Mouse (Mus musculus): ENCODE data around the gene Zfp69. TPM values are rescaled to one million over a fixed set of nuclear protein-coding genes. Genes with fewer than 3 reads are reported as not detected.

The Zfp69 gene
- total and polyA plus RNA-seq, 2 experiments from 2014 or later: 2.0 to 3.8 TPM

DNA sequence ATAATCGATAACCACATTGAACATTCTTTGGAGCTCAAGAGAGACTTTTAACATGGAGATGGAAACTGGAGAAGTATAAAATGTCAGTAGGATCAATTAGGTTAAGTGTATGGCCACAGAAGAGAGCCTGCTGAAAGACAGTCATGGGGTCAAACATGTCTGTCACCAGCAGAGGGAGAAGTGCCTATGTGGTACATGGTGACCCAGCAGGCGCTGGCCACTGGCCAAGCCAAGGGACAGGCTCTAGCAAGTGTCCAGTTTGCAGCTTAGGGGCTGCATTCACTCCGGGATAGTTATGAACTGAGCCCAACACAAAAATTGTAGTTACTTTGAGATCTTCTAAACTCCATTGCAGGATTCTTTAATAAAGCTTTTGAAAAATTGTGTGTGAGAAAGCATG lies 22.8 kb downstream of the Zfp69 start:
- TF ChIP-seq CTCF (IDR thresholded peaks at IDR 0.05; ENCODE audit: low read depth) (peak; percentile 27; the same call in 1 of the 2 replicates), EP300 (IDR thresholded peaks at IDR 0.05; ENCODE audit: low read depth) (no peak)
- Histone ChIP-seq H3K4me3 (ENCODE audit: low read depth, low read length) (no peak overlapping the region), H3K4me2 (ENCODE audit: low read depth, low read length) (no peak overlapping the region), H3K36me3 (replicated peaks; ENCODE audit: control insufficient read depth, insufficient read depth, low read length) (peaks cover 22% of the 10 kb centered on the region), H3K27me3 (ENCODE audit: control insufficient read depth, insufficient read depth, low read length) (no peaks in the 10 kb centered on the region), H3K4me1 (ENCODE audit: control insufficient read depth, insufficient read depth) (no peaks in the 10 kb centered on the region), H3K27ac (ENCODE audit: low read depth) (no peak overlapping the region), H3K9me3 (replicated peaks; ENCODE audit: control insufficient read depth, low read length) (peaks cover 4% of the 10 kb centered on the region), H3K9ac (replicated peaks; ENCODE audit: low read depth, low read length) (no peak overlapping the region)
- DNase-seq (ENCODE audit: low spot score) (peak; percentile 30), ATAC-seq (ENCODE audit: insufficient read depth, low read depth) (no peak)
- 75% methylated on average over 3 of the region's 3 CpGs for WGBS

DNA sequence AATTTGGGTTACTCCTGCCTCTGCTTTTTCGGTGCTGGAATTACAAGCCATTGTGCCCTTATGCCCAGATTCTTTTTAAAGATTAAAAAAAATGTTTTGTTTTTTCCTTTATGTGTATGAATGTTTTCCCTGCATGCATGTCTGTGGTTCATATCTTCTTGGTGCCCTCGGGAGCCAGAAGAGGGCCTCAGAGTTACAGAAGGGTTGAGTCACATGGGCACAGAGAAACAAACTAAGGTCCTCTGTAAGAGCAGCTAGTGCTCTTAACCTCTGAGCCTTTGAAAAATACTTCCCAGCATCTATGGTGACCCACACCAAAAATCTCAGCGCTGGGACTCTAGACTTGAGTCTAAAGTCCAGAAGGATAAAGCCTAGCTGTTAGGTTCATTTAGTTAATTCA lies 26.1 kb downstream of the Zfp69 start:
- DNase-seq (ENCODE audit: low spot score): peak; percentile 80
- peak; percentile 73 for ATAC-seq (ENCODE audit: insufficient read depth, low read depth)
- Histone ChIP-seq H3K36me3 (replicated peaks; ENCODE audit: control insufficient read depth, insufficient read depth, low read length) (peaks cover 17% of the 10 kb centered on the region), H3K9me3 (replicated peaks; ENCODE audit: control insufficient read depth, low read length) (no peaks in the 10 kb centered on the region), H3K27ac (ENCODE audit: low read depth) (peak overlapping the region; percentile 96), H3K4me1 (ENCODE audit: control insufficient read depth, insufficient read depth) (no peaks in the 10 kb centered on the region), H3K9ac (replicated peaks; ENCODE audit: low read depth, low read length) (peak overlapping the region; percentile 73), H3K4me2 (ENCODE audit: low read depth, low read length) (peak overlapping the region; percentile 80), H3K27me3 (ENCODE audit: control insufficient read depth, insufficient read depth, low read length) (no peaks in the 10 kb centered on the region), H3K4me3 (ENCODE audit: low read depth, low read length) (peak overlapping the region; percentile 83)
- 20% methylated on average over 3 of the region's 3 CpGs for WGBS
- peak; percentile 33; the same call in 1 of the 2 replicates for TF ChIP-seq CTCF (IDR thresholded peaks at IDR 0.05; ENCODE audit: low read depth)
- TF ChIP-seq EP300 (IDR thresholded peaks at IDR 0.05; ENCODE audit: low read depth): no peak

DNA sequence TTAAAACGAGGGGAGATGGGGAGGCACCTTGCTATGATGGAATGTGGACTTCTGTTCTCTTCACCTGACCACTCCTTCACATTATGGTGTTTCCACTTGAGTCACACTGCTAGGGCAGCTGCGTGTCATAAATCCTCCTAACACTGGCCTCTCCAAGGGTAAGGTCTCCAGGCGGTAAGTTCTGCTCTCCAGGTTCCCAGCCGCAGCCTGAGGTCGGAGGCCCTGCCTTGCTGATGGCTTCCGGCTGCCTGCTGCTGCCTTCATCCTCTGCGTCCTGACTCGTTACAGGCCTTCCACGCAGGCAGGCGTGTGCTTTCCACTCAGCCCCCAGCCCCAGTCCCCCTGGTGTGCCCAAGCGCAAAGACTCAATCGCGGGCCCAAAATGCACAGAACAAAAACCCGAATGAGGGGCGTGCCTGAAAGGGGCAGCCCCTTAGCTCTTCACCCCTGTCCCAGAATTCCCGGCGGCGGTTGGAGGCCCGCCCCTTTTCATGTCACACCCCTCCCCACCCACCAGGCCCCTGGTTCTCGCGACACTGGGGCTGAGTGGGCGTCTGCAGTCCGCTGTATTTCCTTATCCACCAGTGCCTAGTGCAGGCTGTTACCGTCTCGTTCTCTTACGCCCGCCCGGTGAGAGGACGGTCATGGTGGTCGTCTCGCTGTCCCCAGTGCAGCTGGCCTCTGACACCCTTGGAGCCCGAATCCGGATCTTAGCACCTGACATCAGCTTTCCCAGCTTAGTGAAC lies 26.8 kb downstream of the Zfp69 start, which contains the start of gene Exo5:
Exo5 (minus strand) TSS at position 464 of the 746 bp plus-strand sequence.
- no peaks in the 10 kb centered on the region for H3K9me3 ChIP-seq (replicated peaks; ENCODE audit: control insufficient read depth, low read length)
- ATAC-seq (ENCODE audit: insufficient read depth, low read depth): peak; percentile 99
- 0% methylated on average over 33 of the region's 33 CpGs for WGBS
- peak within 1 kb of the TSS; percentile 73 for H3K9ac ChIP-seq (replicated peaks; ENCODE audit: low read depth, low read length)
- peak within 1 kb of the TSS; percentile 83 for H3K4me3 ChIP-seq (ENCODE audit: low read depth, low read length)
- peaks cover 18% of the 10 kb centered on the region for H3K36me3 ChIP-seq (replicated peaks; ENCODE audit: control insufficient read depth, insufficient read depth, low read length)
- H3K27ac ChIP-seq (ENCODE audit: low read depth): peak within 1 kb of the TSS; percentile 96
- H3K4me2 ChIP-seq (ENCODE audit: low read depth, low read length): peak within 1 kb of the TSS; percentile 80
- DNase-seq (ENCODE audit: low spot score): peak; percentile 93
- H3K4me1 ChIP-seq (ENCODE audit: control insufficient read depth, insufficient read depth): no peaks in the 10 kb centered on the region
- peak; percentile 79; the same call in 1 of the 2 replicates for TF ChIP-seq EP300 (IDR thresholded peaks at IDR 0.05; ENCODE audit: low read depth)
- no peak for TF ChIP-seq CTCF (IDR thresholded peaks at IDR 0.05; ENCODE audit: low read depth)
- H3K27me3 ChIP-seq (ENCODE audit: control insufficient read depth, insufficient read depth, low read length): no peaks in the 10 kb centered on the region

DNA sequence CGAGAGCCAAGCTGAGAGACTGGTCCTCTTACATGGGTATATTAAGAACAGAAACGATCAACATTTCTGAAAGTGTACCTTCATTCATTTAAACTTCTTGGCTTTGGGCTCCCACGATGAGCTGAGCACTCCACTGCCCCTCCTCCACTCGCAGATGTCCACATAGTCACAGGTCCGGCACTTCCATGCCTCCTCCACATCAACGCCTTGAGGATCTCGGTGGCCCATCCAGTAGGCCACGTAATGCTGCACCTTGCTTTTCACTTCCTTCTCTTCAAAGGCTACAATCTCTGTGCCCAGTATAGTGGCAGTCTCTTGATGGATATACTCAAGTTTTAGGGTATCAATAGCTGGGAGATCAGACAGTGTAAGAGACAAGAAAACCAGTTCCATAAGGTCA lies 30.0 kb downstream of the Zfp69 start:
- WGBS: 90% methylated on average over 8 of the region's 8 CpGs
- Histone ChIP-seq H3K36me3 (replicated peaks; ENCODE audit: control insufficient read depth, insufficient read depth, low read length) (peaks cover 18% of the 10 kb centered on the region), H3K9ac (replicated peaks; ENCODE audit: low read depth, low read length) (no peak overlapping the region), H3K4me2 (ENCODE audit: low read depth, low read length) (no peak overlapping the region), H3K9me3 (replicated peaks; ENCODE audit: control insufficient read depth, low read length) (no peaks in the 10 kb centered on the region), H3K27ac (ENCODE audit: low read depth) (no peak overlapping the region), H3K4me3 (ENCODE audit: low read depth, low read length) (no peak overlapping the region), H3K4me1 (ENCODE audit: control insufficient read depth, insufficient read depth) (no peaks in the 10 kb centered on the region), H3K27me3 (ENCODE audit: control insufficient read depth, insufficient read depth, low read length) (no peaks in the 10 kb centered on the region)
- TF ChIP-seq EP300 (IDR thresholded peaks at IDR 0.05; ENCODE audit: low read depth): no peak
- no peak for TF ChIP-seq CTCF (IDR thresholded peaks at IDR 0.05; ENCODE audit: low read depth)
- ATAC-seq (ENCODE audit: insufficient read depth, low read depth) (no peak), DNase-seq (ENCODE audit: low spot score) (no peak)

DNA sequence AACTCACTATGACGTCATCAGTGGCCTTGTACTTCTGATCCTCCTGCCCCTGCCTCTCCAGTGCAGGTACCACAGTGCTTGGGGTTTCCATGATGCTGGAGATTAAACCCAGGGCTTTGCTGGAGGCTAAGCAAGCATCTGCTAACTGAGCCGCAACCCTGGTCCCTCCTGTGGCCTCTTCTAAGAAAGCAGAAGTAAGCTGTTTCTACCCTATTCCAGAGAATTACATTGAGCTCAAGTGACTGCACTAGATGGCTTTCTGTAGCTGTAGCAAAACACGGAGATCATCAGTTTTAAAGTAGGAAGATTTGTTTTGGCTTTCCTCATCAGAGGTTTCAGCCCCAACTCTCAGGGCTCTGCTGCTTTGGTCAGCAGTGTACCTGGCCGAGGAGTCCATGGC lies 37.0 kb downstream of the Zfp69 start:
- H3K9me3 ChIP-seq (replicated peaks; ENCODE audit: control insufficient read depth, low read length): no peaks in the 10 kb centered on the region
- H3K4me3 ChIP-seq (ENCODE audit: low read depth, low read length): no peak overlapping the region
- no peak overlapping the region for H3K9ac ChIP-seq (replicated peaks; ENCODE audit: low read depth, low read length)
- no peak overlapping the region for H3K27ac ChIP-seq (ENCODE audit: low read depth)
- DNase-seq (ENCODE audit: low spot score) (no peak), ATAC-seq (ENCODE audit: insufficient read depth, low read depth) (no peak)
- H3K36me3 ChIP-seq (replicated peaks; ENCODE audit: control insufficient read depth, insufficient read depth, low read length): no peaks in the 10 kb centered on the region
- WGBS: 59% methylated on average over 4 of the region's 4 CpGs
- H3K4me1 ChIP-seq (ENCODE audit: control insufficient read depth, insufficient read depth): no peaks in the 10 kb centered on the region
- no peak for TF ChIP-seq EP300 (IDR thresholded peaks at IDR 0.05; ENCODE audit: low read depth)
- TF ChIP-seq CTCF (IDR thresholded peaks at IDR 0.05; ENCODE audit: low read depth): no peak
- no peak overlapping the region for H3K4me2 ChIP-seq (ENCODE audit: low read depth, low read length)
- H3K27me3 ChIP-seq (ENCODE audit: control insufficient read depth, insufficient read depth, low read length): no peaks in the 10 kb centered on the region

All from heart, postnatal 0 days (tissue).